Mouse (Mus musculus) hindbrain, embryonic 14.5 days (tissue): ENCODE results near the gene Arpp21. TPM values are rescaled to one million over a fixed set of nuclear protein-coding genes. Genes with fewer than 3 reads are reported as not detected.
A peak's percentile ranks its signal among the peaks of the same experiment; 100 is the strongest.

ENCODE experiments used
- ATAC-seq: fragments of 200-750 bp; cut with Nextera tagmentation; 2 replicates; pipeline ENCODE4 v1.8.0; 2017; ENCODE audit warnings: moderate number of reproducible peaks, mild to moderate bottlenecking, moderate TSS enrichment, moderate library complexity; ENCODE audit not compliant: low FRiP score
- DNase-seq: peaks from one replicate; pipeline ENCODE4 v3.0.0-alpha.2; 2015; ENCODE audit warnings: low spot score
- H3K27ac ChIP-seq: fragments of 300-500 bp; sonication (generic); 2 replicates; pipeline ENCODE4 v1.5.1; 2014; ENCODE audit warnings: mild to moderate bottlenecking, moderate library complexity
- H3K27me3 ChIP-seq: fragments of 300-500 bp; sonication (generic); 2 replicates; pipeline ENCODE4 v1.6.1; 2014; ENCODE audit warnings: mild to moderate bottlenecking, low read length, mixed read lengths; ENCODE audit not compliant: control insufficient read depth, insufficient read depth
- H3K36me3 ChIP-seq: fragments of 300-500 bp; sonication (generic); replicated peaks from 2 replicates; pipeline ENCODE4 v1.6.1; 2014; ENCODE audit not compliant: control insufficient read depth, insufficient read depth
- H3K4me1 ChIP-seq: fragments of 300-500 bp; sonication (generic); replicated peaks from 2 replicates; pipeline ENCODE4 v1.6.1; 2014; ENCODE audit warnings: antibody characterized with exemption, low read length, mixed read lengths; ENCODE audit not compliant: control insufficient read depth, insufficient read depth
- H3K4me2 ChIP-seq: fragments of 300-500 bp; sonication (generic); replicated peaks from 2 replicates; pipeline ENCODE4 v1.6.1; 2014; ENCODE audit warnings: mild to moderate bottlenecking, moderate library complexity
- H3K4me3 ChIP-seq: fragments of 300-500 bp; sonication (generic); replicated peaks from 2 replicates; pipeline ENCODE4 v1.5.1; 2014; ENCODE audit warnings: mild to moderate bottlenecking, low read length
- H3K9ac ChIP-seq: fragments of 300-500 bp; sonication (generic); 2 replicates; pipeline ENCODE4 v1.6.1; 2014
- H3K9me3 ChIP-seq: fragments of 300-500 bp; sonication (generic); 2 replicates; pipeline ENCODE4 v1.6.1; 2016; ENCODE audit warnings: low read length; ENCODE audit not compliant: control insufficient read depth
- whole genome bisulfite sequencing: fragments of 180-500 bp; shearing (Covaris S2); extraction: QIAGEN DNeasy Blood & Tissue Kit; methylation state at CpG from one replicate; pipeline ENCODE4 v1.1.7; 2014; 5-methylcytosine and 5-hydroxymethylcytosine counted together
- polyA plus RNA-seq: library from polyadenylated mRNA; unstranded; fragments of >200 nt; fragmentation: Nextera tagmentation; extraction: Ambion mirVana; gene quantifications from 2 replicates; pipeline ENCODE4 v1.2.1, GENCODE M21; 2014

Gene Arpp21
- polyA plus RNA-seq, 1 experiment from 2014 or later: 40.8 TPM

GRCm38 (mm10) chr9:112218237-112218636, 17.5 kb downstream of the Arpp21 start:
- H3K4me3 ChIP-seq: no peak overlapping the region
- no peak overlapping the region for H3K4me2 ChIP-seq
- peaks cover 5% of the 10 kb centered on the region; the same call in 1 of the 2 replicates for H3K36me3 ChIP-seq
- H3K27ac ChIP-seq: no peak overlapping the region
- no peaks in the 10 kb centered on the region for H3K9me3 ChIP-seq
- no peak for DNase-seq
- H3K9ac ChIP-seq: no peak overlapping the region
- H3K27me3 ChIP-seq: no peaks in the 10 kb centered on the region
- H3K4me1 ChIP-seq: no peaks in the 10 kb centered on the region
- 58% methylated on average over 3 of the region's 3 CpGs for WGBS
- ATAC-seq: no peak

GRCm38 (mm10) chr9:112217161-112217560, 18.6 kb downstream of the Arpp21 start:
- WGBS: 83% methylated on average over 4 of the region's 4 CpGs
- no peaks in the 10 kb centered on the region for H3K27me3 ChIP-seq
- no peak for DNase-seq
- H3K4me3 ChIP-seq: no peak overlapping the region
- H3K9ac ChIP-seq: no peak overlapping the region
- H3K4me2 ChIP-seq: no peak overlapping the region
- H3K36me3 ChIP-seq: peaks cover 5% of the 10 kb centered on the region; the same call in 1 of the 2 replicates
- no peak overlapping the region for H3K27ac ChIP-seq
- ATAC-seq: no peak
- no peaks in the 10 kb centered on the region for H3K4me1 ChIP-seq
- no peaks in the 10 kb centered on the region for H3K9me3 ChIP-seq

- no peaks in the 10 kb centered on the region for H3K27me3 ChIP-seq
- no peak overlapping the region for H3K4me3 ChIP-seq
- 0 out of 2 replicates have a peak, but pooled peaks cover 5% of the 10 kb centered on the region for H3K36me3 ChIP-seq
- ATAC-seq (no peak), DNase-seq (no peak)
- no peaks in the 10 kb centered on the region for H3K9me3 ChIP-seq
- H3K27ac ChIP-seq: no peak overlapping the region
- no peak overlapping the region for H3K9ac ChIP-seq
- H3K4me1 ChIP-seq: no peaks in the 10 kb centered on the region
- 74% methylated on average over 10 of the region's 10 CpGs for WGBS
- H3K4me2 ChIP-seq: no peak overlapping the region
These were observed 20.5 kb downstream of the Arpp21 start for GRCm38 (mm10) chr9:112215030-112215806.

DNA sequence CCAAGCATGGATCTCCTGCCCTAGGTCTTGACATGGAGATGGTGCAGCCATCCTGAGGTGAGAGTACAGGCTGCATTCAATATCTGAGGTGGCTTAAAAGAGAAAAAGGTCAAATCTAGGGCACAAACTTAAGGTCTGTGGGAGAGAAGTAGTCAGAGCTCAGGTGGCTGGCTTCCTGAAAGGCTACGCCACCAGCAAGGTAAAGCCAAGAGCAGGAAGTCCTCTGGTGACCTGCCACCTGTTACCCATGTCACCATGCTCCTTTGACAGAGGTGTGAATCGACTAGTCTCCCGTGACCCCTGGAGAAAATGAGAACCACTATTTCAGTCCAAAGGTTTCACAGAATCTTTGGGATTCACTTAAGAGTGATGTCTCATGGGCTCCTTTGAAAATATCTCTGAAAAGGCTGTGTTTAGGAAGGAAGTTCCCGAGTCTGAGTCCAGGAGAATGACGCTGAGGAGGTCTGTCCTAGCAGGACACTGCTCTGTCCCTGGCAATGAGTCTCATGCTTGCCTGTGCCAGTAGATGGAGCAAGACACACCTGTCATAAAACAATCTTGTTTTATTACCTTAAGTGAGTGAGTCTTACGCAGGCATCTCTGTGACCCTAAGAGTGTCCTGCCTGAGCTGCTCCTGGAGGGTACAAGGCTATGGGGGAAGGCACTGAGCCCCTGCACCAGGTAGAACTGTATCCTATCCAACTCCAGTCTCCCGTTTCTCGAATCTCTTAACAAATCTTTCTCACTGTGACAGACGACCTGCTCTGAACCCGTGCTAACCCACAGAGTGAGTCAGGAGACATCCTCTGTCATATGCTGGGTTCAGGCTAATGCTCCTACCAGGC, 22.1 kb downstream of the Arpp21 start:
- ATAC-seq: no peak
- Histone ChIP-seq H3K4me3 (no peak overlapping the region), H3K27ac (no peak overlapping the region), H3K27me3 (no peaks in the 10 kb centered on the region), H3K9ac (no peak overlapping the region), H3K36me3 (0 out of 2 replicates have a peak, but pooled peaks cover 5% of the 10 kb centered on the region), H3K9me3 (no peaks in the 10 kb centered on the region), H3K4me2 (no peak overlapping the region), H3K4me1 (no peaks in the 10 kb centered on the region)
- WGBS: 72% methylated on average over 10 of the region's 10 CpGs
- DNase-seq: no peak

GRCm38 (mm10) chr9:112209803-112210202, 25.9 kb downstream of the Arpp21 start:
- peak; percentile 28 for ATAC-seq
- no peaks in the 10 kb centered on the region for H3K27me3 ChIP-seq
- WGBS: 42% methylated on average over 3 of the region's 3 CpGs

GRCm38 (mm10) chr9:112207767-112208166, 28.0 kb downstream of the Arpp21 start:
- Histone ChIP-seq H3K9me3 (no peaks in the 10 kb centered on the region), H3K4me3 (no peak overlapping the region), H3K36me3 (no peaks in the 10 kb centered on the region), H3K4me2 (no peak overlapping the region), H3K9ac (no peak overlapping the region), H3K4me1 (no peaks in the 10 kb centered on the region; the same call in 1 of the 2 replicates), H3K27me3 (no peaks in the 10 kb centered on the region), H3K27ac (peak overlapping the region; percentile 41; the same call in 1 of the 2 replicates)
- ATAC-seq (peak; percentile 88), DNase-seq (peak; percentile 61)
- WGBS: 11% methylated on average over 4 of the region's 4 CpGs

More at GRCm38 (mm10) chr9:112209803-112210202, 25.9 kb downstream of the Arpp21 start:
- no peaks in the 10 kb centered on the region for H3K9me3 ChIP-seq
- H3K27ac ChIP-seq: no peak overlapping the region; the same call in 1 of the 2 replicates
- no peak for DNase-seq
- no peaks in the 10 kb centered on the region for H3K36me3 ChIP-seq
- H3K4me1 ChIP-seq: no peaks in the 10 kb centered on the region; the same call in 1 of the 2 replicates
- no peak overlapping the region for H3K9ac ChIP-seq
- H3K4me2 ChIP-seq: no peak overlapping the region
- no peak overlapping the region for H3K4me3 ChIP-seq

GRCm38 (mm10) chr9:112198296-112198695, 37.4 kb downstream of the Arpp21 start:
- no peak for ATAC-seq

GRCm38 (mm10) chr9:112194049-112194448, 41.7 kb downstream of the Arpp21 start:
- ATAC-seq: no peak
- H3K4me1 ChIP-seq: 0 out of 2 replicates have a peak, but pooled peaks cover 3% of the 10 kb centered on the region

More at GRCm38 (mm10) chr9:112198296-112198695, 37.4 kb downstream of the Arpp21 start:
- Histone ChIP-seq H3K4me1 (no peaks in the 10 kb centered on the region), H3K4me2 (no peak overlapping the region), H3K9me3 (no peaks in the 10 kb centered on the region), H3K9ac (no peak overlapping the region), H3K27ac (no peak overlapping the region), H3K27me3 (no peaks in the 10 kb centered on the region), H3K36me3 (no peaks in the 10 kb centered on the region), H3K4me3 (no peak overlapping the region)
- DNase-seq: no peak
- 77% methylated on average over 6 of the region's 6 CpGs for WGBS

GRCm38 (mm10) chr9:112189394-112189793, 46.3 kb downstream of the Arpp21 start:
- Histone ChIP-seq H3K27ac (no peak overlapping the region), H3K9ac (no peak overlapping the region), H3K4me1 (peaks cover 25% of the 10 kb centered on the region), H3K36me3 (no peaks in the 10 kb centered on the region), H3K27me3 (no peaks in the 10 kb centered on the region), H3K9me3 (no peaks in the 10 kb centered on the region), H3K4me3 (no peak overlapping the region), H3K4me2 (no peak overlapping the region)
- WGBS: 77% methylated on average over 10 of the region's 10 CpGs
- DNase-seq (no peak), ATAC-seq (no peak)

More at GRCm38 (mm10) chr9:112194049-112194448, 41.7 kb downstream of the Arpp21 start:
- no peaks in the 10 kb centered on the region for H3K36me3 ChIP-seq
- no peak for DNase-seq
- no peaks in the 10 kb centered on the region for H3K9me3 ChIP-seq
- no peaks in the 10 kb centered on the region for H3K27me3 ChIP-seq
- no peak overlapping the region for H3K9ac ChIP-seq
- no peak overlapping the region for H3K27ac ChIP-seq
- H3K4me2 ChIP-seq: no peak overlapping the region
- H3K4me3 ChIP-seq: no peak overlapping the region
